Mouse (Mus musculus): ENCODE results near the gene Rfx5. TPM values are rescaled to one million over a fixed set of nuclear protein-coding genes. Genes with fewer than 3 reads are reported as not detected.
"Not testable (repeated sequence)": the region's sequence is repeated elsewhere in the genome, so short reads cannot be mapped to it uniquely, and the experiment has no call there.

Rfx5 gene
- total RNA-seq, 2 experiments from 2014 or later, result 4.4 to 6.5 TPM

DNA sequence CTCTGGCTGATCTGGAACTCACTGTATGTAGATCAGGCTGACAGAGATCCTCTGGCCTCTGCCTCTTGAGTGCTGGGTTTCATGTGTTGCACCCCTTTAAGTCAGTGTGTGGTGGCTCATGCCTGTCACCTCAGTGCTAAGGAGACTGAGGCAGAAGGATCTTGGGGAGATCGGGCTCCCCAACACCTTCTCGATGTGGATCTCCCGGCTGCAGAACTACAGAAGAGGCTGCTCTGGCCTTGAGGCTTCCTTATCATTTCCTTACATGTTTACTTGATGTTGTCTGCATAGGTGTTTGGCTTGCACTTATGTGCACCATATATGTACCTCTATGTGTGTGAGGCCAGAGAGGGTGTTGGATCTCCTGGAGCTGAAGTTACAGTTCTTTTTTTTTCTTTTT, 19.3 kb upstream of the Rfx5 start:
- intact Hi-C loops (cut with DNase I), result loop anchor here (5.0 kb wide), 1 partner anchor 242 kb away; the partner anchor contains the start of gene Selenbp2
- not testable (repeated sequence) for DNase-seq

DNA sequence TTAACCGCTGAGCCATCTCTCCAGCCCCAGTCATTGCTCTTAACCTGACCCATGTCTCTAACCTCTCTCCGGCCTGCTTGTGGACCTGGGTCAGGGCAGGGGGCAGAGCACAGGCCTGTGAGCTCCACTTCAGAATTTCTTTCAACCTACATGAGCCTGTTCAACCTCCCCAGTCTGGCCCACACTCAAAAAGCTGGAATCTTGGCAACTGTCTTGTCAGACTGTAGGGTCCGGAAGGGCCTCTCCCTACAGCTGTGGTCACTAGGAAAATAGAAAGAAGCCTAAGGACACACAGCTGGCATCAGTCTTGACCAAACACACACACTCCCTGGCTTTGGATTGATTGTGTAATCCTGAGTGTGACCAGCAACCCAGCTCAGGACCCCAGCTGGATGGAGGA, 18.5 kb upstream of the Rfx5 start:
- intact Hi-C loops (cut with DNase I), result not testable (repeated sequence)
- DNase-seq, result peak; percentile 75 to 79

- intact Hi-C loops (cut with DNase I); DNase-seq: not testable (repeated sequence)
Measured at GRCm38 (mm10) chr3:94936147-94936546, 17.7 kb upstream of the Rfx5 start.

GRCm38 (mm10) chr3:94937194-94937593, 16.7 kb upstream of the Rfx5 start:
- DNase-seq; intact Hi-C loops (cut with DNase I): not testable (repeated sequence)

GRCm38 (mm10) chr3:94940033-94940432, 13.8 kb upstream of the Rfx5 start:
- intact Hi-C loops (cut with DNase I); DNase-seq: not testable (repeated sequence)

GRCm38 (mm10) chr3:94942211-94942967, 11.5 kb upstream of the Rfx5 start:
- DNase-seq; intact Hi-C loops (cut with DNase I): not testable (repeated sequence)

GRCm38 (mm10) chr3:94943706-94944105, 10.2 kb upstream of the Rfx5 start:
- intact Hi-C loops (cut with DNase I); DNase-seq: not testable (repeated sequence)

GRCm38 (mm10) chr3:94948066-94948614, 5.7 kb upstream of the Rfx5 start:
- intact Hi-C loops (cut with DNase I), result loop anchor here (1.0 kb wide), 1 partner anchor 49 kb away; no protein-coding TSS in a partner anchor
- no peak for DNase-seq

DNA sequence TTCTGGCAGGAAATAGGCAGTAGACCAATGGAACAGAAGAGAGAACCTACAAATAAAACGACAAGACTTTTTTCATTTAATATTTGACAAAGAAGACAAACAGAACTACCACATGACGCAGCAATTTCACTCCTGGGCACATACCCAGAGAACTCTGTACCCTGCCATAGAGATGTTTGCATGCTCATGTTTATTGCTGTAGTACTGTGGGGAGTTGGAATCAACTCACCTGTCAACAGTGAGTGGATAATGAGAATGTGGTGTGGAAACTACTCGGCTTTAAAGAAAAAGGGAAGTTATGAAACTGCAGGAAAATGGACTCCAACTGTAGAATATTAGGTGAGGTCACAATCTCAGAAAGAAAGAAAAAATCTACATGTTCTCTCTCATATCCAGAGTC, 4.2 kb upstream of the Rfx5 start:
- intact Hi-C loops (cut with DNase I), result no loop called here
- DNase-seq, result no peak

DNA sequence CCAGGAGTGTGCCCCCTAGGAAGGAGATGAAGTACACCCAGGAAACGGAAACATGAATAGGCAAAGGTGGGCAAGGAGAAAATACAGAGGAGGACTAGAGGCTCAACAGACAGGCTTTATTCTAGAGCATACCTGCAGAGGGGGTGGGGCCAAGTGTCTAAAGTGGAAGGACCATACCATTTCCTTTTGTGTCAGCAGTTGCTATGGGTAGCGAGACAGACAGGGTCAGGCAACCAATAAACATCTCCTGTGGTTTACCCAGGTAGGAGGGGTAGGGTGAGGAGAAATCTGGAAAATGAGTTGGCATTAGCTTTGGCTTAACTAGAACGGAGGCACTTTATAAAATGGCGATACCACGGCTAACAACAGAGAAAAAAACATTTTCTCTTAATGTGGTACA, 1.1 kb upstream of the Rfx5 start:
- intact Hi-C loops (cut with DNase I), result no loop called here
- DNase-seq, result no peak

DNA sequence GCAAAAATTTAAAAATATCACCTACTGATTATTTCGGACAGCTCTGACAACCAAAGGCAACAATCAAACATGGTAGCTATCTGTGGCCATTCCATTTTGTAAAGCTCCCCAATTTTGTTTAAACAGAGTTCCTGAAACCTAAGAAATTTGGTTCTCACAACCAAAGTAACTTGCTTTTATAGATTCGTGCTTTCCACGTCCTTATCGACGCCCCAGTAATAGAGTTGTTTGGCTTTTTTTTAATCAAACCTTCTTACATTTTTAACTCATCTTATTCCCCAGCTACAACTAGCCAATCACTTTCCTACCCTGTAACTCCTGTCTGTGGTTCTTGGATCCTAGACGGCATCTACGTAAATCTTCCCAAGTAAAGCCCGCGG, 501 bp upstream of the Rfx5 start:
- DNase-seq, result no peak
- intact Hi-C loops (cut with DNase I), result no loop called here

DNA sequence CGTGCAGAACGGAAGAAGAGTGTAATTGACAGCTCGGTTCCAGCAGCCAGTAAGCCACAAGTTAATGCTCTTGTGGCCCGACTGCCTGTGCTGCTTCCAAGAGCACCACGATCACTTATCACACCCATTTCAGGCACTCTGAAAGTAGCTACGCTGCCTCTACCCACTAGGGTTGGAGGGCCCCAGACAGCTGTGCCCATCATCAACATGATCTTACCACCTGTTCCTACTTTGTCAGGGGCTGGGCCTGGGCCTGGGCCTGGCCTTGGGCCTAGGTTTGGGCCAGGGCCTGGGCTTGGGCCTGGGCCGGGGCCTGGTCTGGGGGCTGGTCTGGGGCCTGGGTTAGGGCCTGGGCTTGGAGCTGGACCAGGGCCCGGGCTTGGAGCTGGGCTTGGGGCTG, 4.4 kb downstream of the Rfx5 start:
- intact Hi-C loops (cut with DNase I), result no loop called here
- DNase-seq, result no peak

DNA sequence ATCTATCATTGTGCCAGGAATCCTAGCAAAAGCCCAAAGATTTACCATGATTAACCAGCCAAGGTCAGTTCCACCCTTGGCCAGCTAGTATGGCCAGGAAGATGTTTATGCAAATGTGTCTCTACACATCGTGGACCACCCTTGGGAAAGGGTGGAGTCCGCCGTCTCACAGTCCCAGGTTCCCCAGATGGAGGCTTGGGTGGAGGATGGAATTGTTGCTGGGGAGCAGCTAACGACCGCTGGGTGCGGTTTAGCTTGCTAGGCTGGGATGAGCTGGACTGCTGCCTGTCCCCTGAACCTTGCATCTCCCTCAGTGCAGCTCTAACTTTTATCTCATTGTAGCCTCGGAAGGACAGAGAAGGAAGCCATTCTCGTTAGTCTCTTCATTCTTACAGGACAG, 6.0 kb downstream of the Rfx5 start:
- no peak for DNase-seq

DNA sequence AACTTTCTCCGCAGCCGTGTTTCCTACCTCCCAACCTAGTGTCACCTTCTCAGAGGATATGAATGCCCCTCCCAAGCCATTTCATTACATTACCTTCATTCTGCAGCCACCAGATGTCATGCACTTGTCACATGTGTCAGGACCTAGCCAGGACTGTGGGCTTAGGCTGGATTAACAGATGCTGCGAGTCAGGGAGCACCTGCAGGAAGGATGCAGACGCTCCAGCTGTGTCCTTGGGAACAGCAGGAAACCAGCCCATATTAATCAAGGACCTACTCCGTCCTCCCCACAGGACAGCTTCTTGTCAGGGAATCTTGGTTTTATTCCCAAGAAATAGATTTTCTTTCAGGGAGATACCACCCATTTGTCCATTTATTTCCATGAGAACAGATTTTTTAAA, 6.4 kb downstream of the Rfx5 start:
- intact Hi-C loops (cut with DNase I), result no loop called here
- no peak for DNase-seq

More for the DNA sequence above, 6.0 kb downstream of the Rfx5 start:
- intact Hi-C loops (cut with DNase I), result no loop called here

DNA sequence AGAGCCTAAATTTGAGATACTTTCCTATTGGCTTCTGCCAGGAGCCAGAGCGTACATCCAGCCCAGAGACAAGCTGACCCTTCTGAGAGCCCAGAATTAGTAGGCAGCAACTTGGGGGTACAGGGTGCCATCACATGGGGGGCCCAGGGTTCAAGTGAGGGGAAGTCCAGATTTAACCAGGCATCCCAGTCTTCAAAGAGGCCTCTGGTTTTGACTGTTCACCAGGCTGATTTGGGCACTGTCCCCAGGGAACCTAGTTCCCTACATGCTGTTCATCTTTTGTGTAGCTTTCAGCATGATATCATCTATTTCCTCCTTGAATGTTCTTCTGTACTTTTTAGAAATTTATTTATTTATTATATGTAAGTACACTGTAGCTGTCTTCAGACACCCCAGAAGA, 11.1 kb downstream of the Rfx5 start:
- no peak for DNase-seq
- intact Hi-C loops (cut with DNase I), result no loop called here

GRCm38 (mm10) chr3:94965878-94966277, 12.0 kb downstream of the Rfx5 start:
- intact Hi-C loops (cut with DNase I), result no loop called here
- no peak for DNase-seq

- intact Hi-C loops (cut with DNase I), result no loop called here
- no peak for DNase-seq
Measured at GRCm38 (mm10) chr3:94972552-94972951, 18.7 kb downstream of the Rfx5 start.

GRCm38 (mm10) chr3:94973620-94974019, 19.7 kb downstream of the Rfx5 start:
- intact Hi-C loops (cut with DNase I), result loop anchor here (1.0 to 2.0 kb wide), 2 partner anchors 19 to 23 kb away; partner anchors contain the start of gene Rfx5
- no peak for DNase-seq

- no peak for DNase-seq
- intact Hi-C loops (cut with DNase I), result loop anchor here (1.0 to 2.0 kb wide), 2 partner anchors 20 to 23 kb away; partner anchors contain the start of gene Rfx5
Measured at GRCm38 (mm10) chr3:94974026-94974527, 20.2 kb downstream of the Rfx5 start.

DNA sequence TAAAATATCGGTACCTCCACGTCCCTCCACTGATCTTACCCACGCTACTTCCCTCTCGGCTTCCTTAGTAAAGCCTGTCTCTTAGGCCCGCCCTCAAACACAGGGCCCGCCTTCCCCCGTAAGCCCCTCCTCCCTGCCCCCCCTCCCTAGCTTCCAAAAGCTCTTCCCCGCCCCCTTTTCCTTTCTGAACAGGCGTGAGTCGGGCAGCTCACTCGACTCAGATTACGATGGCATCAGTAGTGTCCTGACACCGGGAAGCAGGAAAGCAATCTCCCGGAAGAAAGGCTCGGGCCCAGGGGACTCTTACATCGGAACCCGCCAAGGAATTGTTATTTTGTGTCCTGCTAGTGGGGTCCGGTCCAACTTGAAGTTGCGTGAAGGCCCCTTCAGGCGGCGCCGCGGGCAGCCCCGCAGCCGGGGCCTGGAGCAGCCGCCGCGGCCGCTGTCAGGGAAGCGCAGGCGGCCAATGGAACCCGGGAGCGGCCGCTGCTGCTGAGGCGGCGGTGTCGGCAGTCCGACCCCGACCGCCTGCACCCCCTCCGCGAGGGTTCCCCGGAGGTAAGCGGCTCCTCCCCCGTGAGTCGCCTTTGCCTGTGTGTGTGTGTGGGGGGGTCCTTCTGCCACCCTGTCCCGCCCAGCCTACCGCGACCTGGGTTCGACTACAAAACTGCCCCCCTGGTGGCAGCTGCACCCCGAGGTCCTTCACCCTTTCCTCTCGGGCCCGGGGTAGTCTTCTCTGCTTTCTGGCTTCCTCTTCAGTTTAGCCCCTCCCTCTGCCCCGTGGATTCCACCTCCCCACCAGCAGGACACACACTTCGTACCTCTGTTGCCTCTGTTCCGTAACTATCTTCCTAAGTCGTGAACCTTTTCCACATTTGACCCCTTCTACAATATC, 20.9 kb downstream of the Rfx5 start, which contains the start of gene Pi4kb:
Pi4kb (plus strand) TSS at position 204 of the 895 bp plus-strand sequence.
- DNase-seq, result peak; percentile 86 to 94

GRCm38 (mm10) chr3:94984312-94984711, 30.4 kb downstream of the Rfx5 start:
- no peak for DNase-seq
- intact Hi-C loops (cut with DNase I), result no loop called here

More for the DNA sequence above, 20.9 kb downstream of the Rfx5 start, which contains the start of gene Pi4kb:
- intact Hi-C loops (cut with DNase I), result loop anchor here (1.0 to 2.0 kb wide), 2 partner anchors 20 to 22 kb away; partner anchors contain the start of gene Rfx5
